Mouse (Mus musculus) frontal cortex, postnatal 14 days (tissue): Measurements from ENCODE around the gene Lepr.

Experiments used
- DNase-seq, 2 experiments: peaks; one replicate each; pipeline ENCODE4 v3.0.0; 2022; ENCODE audit warnings: low spot score in 2 of 2

Gene Lepr

GRCm38 (mm10) chr4:101717367-101718121, at the start of gene Lepr:
Lepr (plus strand) TSS chr4:101717404.
- DNase-seq: no peak

GRCm38 (mm10) chr4:101669161-101669560, 48.0 kb upstream of the Lepr start:
- no peak for DNase-seq

GRCm38 (mm10) chr4:101669811-101670210, 47.4 kb upstream of the Lepr start:
- DNase-seq: no peak

GRCm38 (mm10) chr4:101674790-101675189, 42.4 kb upstream of the Lepr start:
- no peak for DNase-seq

- DNase-seq: no peak
Measured at GRCm38 (mm10) chr4:101675726-101676125, 41.5 kb upstream of the Lepr start.

- no peak for DNase-seq
Measured at GRCm38 (mm10) chr4:101682620-101683019, 34.6 kb upstream of the Lepr start.

GRCm38 (mm10) chr4:101683086-101683485, 34.1 kb upstream of the Lepr start:
- no peak for DNase-seq

GRCm38 (mm10) chr4:101684821-101685220, 32.4 kb upstream of the Lepr start:
- no peak for DNase-seq

GRCm38 (mm10) chr4:101686227-101686810, 30.9 kb upstream of the Lepr start:
- DNase-seq: no peak

GRCm38 (mm10) chr4:101689241-101689640, 28.0 kb upstream of the Lepr start:
- no peak for DNase-seq

GRCm38 (mm10) chr4:101689645-101690044, 27.6 kb upstream of the Lepr start:
- DNase-seq: no peak

- peak in 1 of 2 experiments; percentile 8 for DNase-seq
Measured at GRCm38 (mm10) chr4:101692892-101693291, 24.3 kb upstream of the Lepr start.

GRCm38 (mm10) chr4:101694529-101694928, 22.7 kb upstream of the Lepr start:
- DNase-seq: no peak

- DNase-seq: no peak
Measured at GRCm38 (mm10) chr4:101697236-101697635, 20.0 kb upstream of the Lepr start.

GRCm38 (mm10) chr4:101699423-101699822, 17.8 kb upstream of the Lepr start:
- no peak for DNase-seq

GRCm38 (mm10) chr4:101700892-101701640, 16.1 kb upstream of the Lepr start:
- no peak for DNase-seq

- DNase-seq: no peak
Measured at GRCm38 (mm10) chr4:101705325-101705724, 11.9 kb upstream of the Lepr start.

GRCm38 (mm10) chr4:101707234-101707633, 10.0 kb upstream of the Lepr start:
- no peak for DNase-seq

GRCm38 (mm10) chr4:101707953-101708352, 9.3 kb upstream of the Lepr start:
- no peak for DNase-seq

GRCm38 (mm10) chr4:101710361-101710760, 6.8 kb upstream of the Lepr start:
- DNase-seq: no peak

- DNase-seq: no peak
Measured at GRCm38 (mm10) chr4:101711100-101711499, 6.1 kb upstream of the Lepr start.

- DNase-seq: no peak
Measured at GRCm38 (mm10) chr4:101712563-101712962, 4.6 kb upstream of the Lepr start.

GRCm38 (mm10) chr4:101715302-101715701, 1.9 kb upstream of the Lepr start:
- DNase-seq: no peak
